ENCODE assay signal across 22 mouse cellular contexts in the genomic region with DNA sequence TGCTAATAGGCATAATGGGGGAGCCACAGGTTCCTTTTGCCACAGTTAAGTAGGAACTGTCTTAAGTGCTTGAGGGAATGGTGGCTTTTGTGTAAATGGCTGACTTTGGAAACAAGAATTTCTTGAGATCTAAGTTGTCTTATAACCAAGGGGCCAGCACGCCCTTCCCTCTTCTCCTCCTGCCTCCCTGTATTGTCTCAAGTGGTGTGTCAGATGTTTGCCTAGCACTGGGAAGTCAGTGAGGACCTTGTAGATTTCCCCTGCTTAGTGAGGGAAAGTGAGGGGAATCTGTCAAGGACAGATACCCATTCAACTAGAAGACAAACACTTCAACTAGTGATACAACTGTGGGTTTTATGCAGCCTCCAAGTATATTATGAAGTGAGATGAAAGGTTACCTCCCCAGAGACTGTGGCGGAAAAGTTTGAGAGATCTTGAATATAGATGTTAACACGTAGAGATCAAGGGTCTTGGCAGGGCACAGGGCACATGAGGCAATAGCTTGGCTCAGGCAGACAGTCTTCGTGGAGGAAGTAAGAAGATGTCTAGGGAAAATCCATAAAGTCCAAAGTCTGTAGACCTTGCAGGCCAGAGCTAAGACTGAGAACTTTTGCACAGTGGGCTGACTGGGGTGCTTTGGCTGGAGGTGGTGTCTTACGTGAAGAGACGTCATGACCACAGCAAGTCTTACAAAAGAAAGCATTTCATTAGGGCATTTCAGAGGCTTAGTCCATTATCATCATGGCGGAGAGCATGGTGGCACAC. TPM values are rescaled to one million over a fixed set of nuclear protein-coding genes. Genes with fewer than 3 reads are reported as not detected.
DNase-seq lines count a peak whose midpoint lies in the region; ATAC-seq and TF ChIP-seq lines count a peak whose summit lies in the region.
"Had no signal": no experiment of that assay in that cellular context is flagged by ENCODE, and none has a peak within 500 bp of the region (broad histone marks: within the 10 kb centered on the region; RNA-seq: fewer than 3 reads in every experiment).

No protein-coding gene starts in this region.

- no peak overlapping the region for H3K4me3 ChIP-seq in midbrain, embryonic 11.5 days (ENCODE audit: low read depth, low read length)
- no peak overlapping the region for H3K4me3 ChIP-seq in midbrain, embryonic 14.5 days (replicated peaks; ENCODE audit: low read depth, low read length)
- no peak overlapping the region for H3K4me3 ChIP-seq in brown adipose tissue, adult 24 weeks (ENCODE audit: insufficient read depth, low read depth, low read length)
- no peak overlapping the region for H3K4me3 ChIP-seq in small intestine, adult 2 months (ENCODE audit: low read depth, low read length)
- H3K4me3 ChIP-seq: embryonic facial prominence, embryonic 12.5 days; forebrain, embryonic 15.5 days; heart, embryonic 13.5 days; hindbrain, embryonic 12.5 days had no signal

- no peak overlapping the region for H3K9ac ChIP-seq in midbrain, embryonic 11.5 days (ENCODE audit: low read length)
- no peak overlapping the region for H3K9ac ChIP-seq in midbrain, embryonic 14.5 days (replicated peaks; ENCODE audit: low read length)
- H3K9ac ChIP-seq: embryonic facial prominence, embryonic 12.5 days; forebrain, embryonic 15.5 days; heart, embryonic 13.5 days; hindbrain, embryonic 12.5 days had no signal

- H3K27ac ChIP-seq in midbrain, embryonic 11.5 days (ENCODE audit: low read depth, low read length) = no peak overlapping the region
- no peak overlapping the region for H3K27ac ChIP-seq in midbrain, embryonic 14.5 days (replicated peaks; ENCODE audit: low read depth, low read length)
- H3K27ac ChIP-seq in brown adipose tissue, adult 24 weeks (replicated peaks; ENCODE audit: low read depth, low read length) = peak overlapping the region; percentile 98
- H3K27ac ChIP-seq in small intestine, adult 2 months (ENCODE audit: insufficient read depth, low read depth, low read length) = peak overlapping the region; percentile 45; the same call in 1 of the 2 replicates
- H3K27ac ChIP-seq: embryonic facial prominence, embryonic 12.5 days; forebrain, embryonic 15.5 days; heart, embryonic 13.5 days; hindbrain, embryonic 12.5 days had no signal

- no peaks in the 10 kb centered on the region for H3K27me3 ChIP-seq in midbrain, embryonic 11.5 days (ENCODE audit: control insufficient read depth, insufficient read depth, low read length)
- no peaks in the 10 kb centered on the region for H3K27me3 ChIP-seq in midbrain, embryonic 14.5 days (ENCODE audit: control insufficient read depth, insufficient read depth, low read length)
- H3K27me3 ChIP-seq in small intestine, adult 2 months (ENCODE audit: control insufficient read depth, insufficient read depth, low read length) = no peaks in the 10 kb centered on the region
- H3K27me3 ChIP-seq: embryonic facial prominence, embryonic 12.5 days; forebrain, embryonic 15.5 days; heart, embryonic 13.5 days; hindbrain, embryonic 12.5 days; Patski had no signal

- 90% methylated on average over 7 of the region's 7 CpGs for WGBS in midbrain, embryonic 11.5 days
- 91% methylated on average over 7 of the region's 7 CpGs for WGBS in midbrain, embryonic 14.5 days
- 47% methylated on average over 7 of the region's 7 CpGs for WGBS in small intestine, adult 2 months

- TF ChIP-seq POLR2A in small intestine, adult 2 months (IDR thresholded peaks at IDR 0.05; ENCODE audit: low read depth, low read length) = no peak

- no peak for TF ChIP-seq CTCF in small intestine, adult 2 months (IDR thresholded peaks at IDR 0.05; ENCODE audit: extremely low read depth, insufficient read length, insufficient replicate concordance, low read depth, low read length)

- H3K9me3 ChIP-seq in midbrain, embryonic 11.5 days (ENCODE audit: control insufficient read depth, low read length) = no peaks in the 10 kb centered on the region
- no peaks in the 10 kb centered on the region for H3K9me3 ChIP-seq in midbrain, embryonic 14.5 days (ENCODE audit: control insufficient read depth, low read length)
- H3K9me3 ChIP-seq: embryonic facial prominence, embryonic 12.5 days; forebrain, embryonic 15.5 days; heart, embryonic 13.5 days; hindbrain, embryonic 12.5 days had no signal

- H3K36me3 ChIP-seq in midbrain, embryonic 11.5 days (ENCODE audit: control insufficient read depth, insufficient read depth, low read length) = no peaks in the 10 kb centered on the region
- no peaks in the 10 kb centered on the region for H3K36me3 ChIP-seq in midbrain, embryonic 14.5 days (ENCODE audit: control insufficient read depth, insufficient read depth, low read length)
- no peaks in the 10 kb centered on the region for H3K36me3 ChIP-seq in small intestine, adult 2 months (ENCODE audit: control insufficient read depth, insufficient read depth, low read length)
- H3K36me3 ChIP-seq: embryonic facial prominence, embryonic 12.5 days; forebrain, embryonic 15.5 days; heart, embryonic 13.5 days; hindbrain, embryonic 12.5 days had no signal

- DNase-seq in adrenal gland, postnatal 10 days = peak; percentile 45
- DNase-seq in adrenal gland, adult 18-20 months (ENCODE audit: low spot score in 2 of 2) = no peak
- DNase-seq in midbrain, embryonic 11.5 days (ENCODE audit: low spot score, missing footprints) = peak; percentile 62
- DNase-seq in midbrain, embryonic 14.5 days = no peak
- no peak for DNase-seq in kidney, postnatal 4 days
- DNase-seq: B cell, adult 2 months; cerebellum, adult 11-12 months; cerebellum, adult 9-10 months; cerebellum, postnatal 25 days; gastrocnemius, postnatal 36 days; heart, adult 11 months; heart, postnatal 4 days had no signal

- H3K4me1 ChIP-seq in midbrain, embryonic 11.5 days (ENCODE audit: control insufficient read depth, insufficient read depth, low read length) = no peaks in the 10 kb centered on the region
- H3K4me1 ChIP-seq in midbrain, embryonic 14.5 days (ENCODE audit: control insufficient read depth, insufficient read depth, low read length) = no peaks in the 10 kb centered on the region
- H3K4me1 ChIP-seq in brown adipose tissue, adult 24 weeks (ENCODE audit: control insufficient read depth, insufficient read depth, insufficient read length, low read length) = peaks cover 30% of the 10 kb centered on the region
- H3K4me1 ChIP-seq in small intestine, adult 2 months (ENCODE audit: control insufficient read depth, insufficient read depth, insufficient read length, low read length) = peaks cover 12% of the 10 kb centered on the region; the same call in 1 of the 2 replicates
- H3K4me1 ChIP-seq: hindbrain, embryonic 12.5 days had no signal

- no peak for ATAC-seq in midbrain, embryonic 11.5 days (ENCODE audit: low FRiP score)
- no peak for ATAC-seq in midbrain, embryonic 14.5 days (ENCODE audit: low FRiP score, low TSS enrichment)
- no peak for ATAC-seq in megakaryocyte, adult 5-6 weeks (ENCODE audit: poor library complexity, severe bottlenecking)
- ATAC-seq: CD4-positive, CD25-positive, alpha-beta regulatory T cell, adult 4 months; forebrain, embryonic 15.5 days; hindbrain, embryonic 16.5 days; Patski had no signal

- no peak overlapping the region for H3K4me2 ChIP-seq in midbrain, embryonic 11.5 days
- H3K4me2 ChIP-seq in midbrain, embryonic 14.5 days (ENCODE audit: low read length) = no peak overlapping the region
- H3K4me2 ChIP-seq: embryonic facial prominence, embryonic 12.5 days; forebrain, embryonic 15.5 days; heart, embryonic 13.5 days; hindbrain, embryonic 12.5 days had no signal

RNA-seq across cellular contexts. Expression of gene Adcy3, which starts 26.1 kb away (rescaled TPM):
- 10 to 100 TPM; 28.1 to 37.2 TPM for total RNA-seq in adrenal gland, postnatal 10 days (2021)
- total RNA-seq in adrenal gland, adult 18-20 months (2021) = 10 to 100 TPM; 56.6 to 57.9 TPM
- polyA plus RNA-seq in midbrain, embryonic 11.5 days (2014; fragmentation: Nextera tagmentation; extraction: Ambion mirVana) = 2.2 and 2.7 TPM in 2 replicates
- polyA plus RNA-seq in midbrain, embryonic 14.5 days (2014; fragmentation: Nextera tagmentation; extraction: Ambion mirVana) = 9.2 and 9.6 TPM in 2 replicates
- 28.5 and 35.8 TPM in 2 replicates for polyA plus RNA-seq in brown adipose tissue, adult 24 weeks (2012; ENCODE audit: insufficient read depth, insufficient read length, missing spikeins)
- 2.0 and 2.4 TPM in 2 replicates for polyA plus RNA-seq in small intestine, adult 2 months (2012; rRNA removed)
- 0.38 and 2.5 TPM in 2 replicates for total RNA-seq in megakaryocyte, adult 5-6 weeks (2015)
- total RNA-seq in megakaryocyte, adult 5-6 weeks (2017) = 0.77 and 1.0 TPM in 2 replicates

Comparison
In these comparisons a context has a peak if more than half of its experiments do, and no peak if none do; other contexts are left out.
1. DNase-seq: peak in adrenal gland, postnatal 10 days (single experiment) and midbrain, embryonic 11.5 days (single experiment); none in adrenal gland, adult 18-20 months (0 of 2), midbrain, embryonic 14.5 days (single experiment) and kidney, postnatal 4 days (0 of 2).
2. H3K27ac ChIP-seq: peak in brown adipose tissue, adult 24 weeks (single experiment) and small intestine, adult 2 months (single experiment); none in midbrain, embryonic 11.5 days (single experiment) and midbrain, embryonic 14.5 days (single experiment).